Mouse (Mus musculus) C2C12 (cell line): ENCODE data around the gene Ces2c.

Source experiments
- CEBPB ChIP-seq: IDR thresholded peaks from one replicate; pipeline ENCODE4 v1.6.1; 2011; ENCODE audit warnings: low read depth, mild to moderate bottlenecking, control low read depth, moderate library complexity
- CTCF ChIP-seq: IDR thresholded peaks from one replicate; pipeline ENCODE4 v1.5.1; 2011; ENCODE audit not compliant: control insufficient read depth, insufficient read depth, insufficient read length
- MAX ChIP-seq: IDR thresholded peaks from one replicate; pipeline ENCODE4 v1.6.1; 2011; ENCODE audit warnings: mild to moderate bottlenecking, control low read depth
- MYOD1 ChIP-seq: IDR thresholded peaks from one replicate; pipeline ENCODE4 v1.6.1; 2011; ENCODE audit warnings: low read depth; ENCODE audit not compliant: control insufficient read depth, insufficient read length
- USF1 ChIP-seq: IDR thresholded peaks from one replicate; pipeline ENCODE4 v1.6.1; 2011; ENCODE audit warnings: low read depth, mild to moderate bottlenecking, control low read depth, moderate library complexity

GRCm38 (mm10) chr8:104841360-104842078 is 5.3 kb upstream of the Ces2c start:
- TF ChIP-seq CTCF: no peak
- TF ChIP-seq MAX: no peak
- no peak for TF ChIP-seq USF1
- TF ChIP-seq MYOD1: no peak
- TF ChIP-seq CEBPB: no peak
